Mouse (Mus musculus) liver, adult 2 months (tissue): ENCODE data around the gene Slc17a8. TPM values are rescaled to one million over a fixed set of nuclear protein-coding genes. Genes with fewer than 3 reads are reported as not detected.
"Not testable (repeated sequence)": the region's sequence is repeated elsewhere in the genome, so short reads cannot be mapped to it uniquely, and the experiment has no call there.

Experiments
- DNase-seq: peaks from one replicate; pipeline ENCODE4 v3.0.0-alpha.2; 2011; ENCODE audit warnings: low read depth, low spot score; ENCODE audit errors: extremely low read depth
- H3K27ac ChIP-seq: fragments of 200-500 bp; replicated peaks from 2 replicates; pipeline ENCODE4 v1.5.1; 2012; ENCODE audit warnings: low read depth, mild to moderate bottlenecking, control low read depth, inconsistent platforms, low read length; ENCODE audit not compliant: insufficient read depth
- H3K27me3 ChIP-seq: fragments of 200-500 bp; 2 replicates; pipeline ENCODE4 v1.6.1; 2012; ENCODE audit warnings: mild to moderate bottlenecking, moderate library complexity, low read length, inconsistent platforms; ENCODE audit not compliant: control insufficient read depth, insufficient read depth
- H3K36me3 ChIP-seq: fragments of 200-500 bp; 2 replicates; pipeline ENCODE4 v1.6.1; 2012; ENCODE audit warnings: low read length, inconsistent platforms; ENCODE audit not compliant: control insufficient read depth, insufficient read depth
- H3K4me1 ChIP-seq: fragments of 200-500 bp; 2 replicates; pipeline ENCODE4 v1.6.1; 2011; ENCODE audit warnings: low read length; ENCODE audit not compliant: control insufficient read depth, insufficient read depth
- H3K4me3 ChIP-seq: fragments of 200-500 bp; 2 replicates; pipeline ENCODE4 v1.5.1; 2011; ENCODE audit warnings: low read depth, mild to moderate bottlenecking, control low read depth, low read length, moderate library complexity; ENCODE audit not compliant: insufficient read depth
- H3K79me2 ChIP-seq: fragments of 200-500 bp; 2 replicates; pipeline ENCODE4 v1.6.1; 2012; ENCODE audit warnings: inconsistent platforms, mild to moderate bottlenecking, low read length, moderate library complexity; ENCODE audit not compliant: control insufficient read depth, insufficient read depth
- H3K9ac ChIP-seq: fragments of 200-500 bp; 2 replicates; pipeline ENCODE4 v1.6.1; 2012; ENCODE audit warnings: low read depth, mild to moderate bottlenecking, control low read depth, inconsistent platforms, low read length
- CTCF ChIP-seq: fragments of 200-500 bp; IDR thresholded peaks from 2 replicates; pipeline ENCODE4 v1.5.1; 2011; ENCODE audit warnings: low read depth, low read length, control low read depth
- POLR2A ChIP-seq: fragments of 200-500 bp; IDR thresholded peaks from 2 replicates; pipeline ENCODE4 v1.6.1; 2011; ENCODE audit warnings: low read length, control low read depth; ENCODE audit not compliant: insufficient read depth; ENCODE audit errors: extremely low read depth
- WGBS: fragments of 180-500 bp; shearing (Covaris S2); methylation state at CpG from one replicate; pipeline ENCODE4 v1.1.7; 2018; 5-methylcytosine and 5-hydroxymethylcytosine counted together
- polyA plus RNA-seq: library from polyadenylated mRNA; depleted of rRNA; stranded (reverse); fragments of >200 nt; gene quantifications from 2 replicates; pipeline ENCODE4 v1.2.3, GENCODE M21; 2012; rRNA removed
- total RNA-seq: library from RNA; depleted of rRNA; stranded (reverse); fragments of >200 nt; gene quantifications from 2 replicates; pipeline ENCODE4 v1.2.3, GENCODE M21; 2014; rRNA removed

Gene Slc17a8
- total RNA-seq (2.9 and 3.3 TPM in 2 replicates), polyA plus RNA-seq (1.1 TPM in 2 replicates)

- Histone ChIP-seq H3K4me3 (no peak within 1 kb of the TSS), H3K4me1 (peaks cover 17% of the 10 kb centered on the region), H3K79me2 (peaks cover 2% of the 10 kb centered on the region; the same call in 1 of the 2 replicates), H3K27ac (no peak within 1 kb of the TSS), H3K27me3 (no peaks in the 10 kb centered on the region), H3K36me3 (no peaks in the 10 kb centered on the region), H3K9ac (no peak within 1 kb of the TSS)
- TF ChIP-seq POLR2A (no peak), CTCF (no peak)
- DNase-seq = no peak
- 77% methylated on average over 7 of the region's 7 CpGs for WGBS
These were observed at the start of gene Slc17a8 for GRCm38 (mm10) chr10:89621129-89621528. Gene Slc17a8 (minus strand): TSS chr10:89621253.

GRCm38 (mm10) chr10:89670371-89670770 is 49.3 kb upstream of the Slc17a8 start:
- not testable (repeated sequence) for H3K9ac ChIP-seq, H3K36me3 ChIP-seq, H3K4me1 ChIP-seq, H3K4me3 ChIP-seq, H3K27me3 ChIP-seq
- DNase-seq = peak; percentile 97
- 25% methylated on average over 5 of the region's 5 CpGs for WGBS
- H3K27ac ChIP-seq = peak overlapping the region; percentile 16
- peaks cover 17% of the 10 kb centered on the region for H3K79me2 ChIP-seq
- 0 out of 2 replicates have a peak, but pooled peaks have one; percentile 35 for TF ChIP-seq POLR2A
- peak; percentile 19; the same call in 1 of the 2 replicates for TF ChIP-seq CTCF

- H3K4me1 ChIP-seq = peaks cover 5% of the 10 kb centered on the region; the same call in 1 of the 2 replicates
- no peak for TF ChIP-seq POLR2A
- no peak for TF ChIP-seq CTCF
- WGBS = 92% methylated on average over 7 of the region's 7 CpGs
- peaks cover 8% of the 10 kb centered on the region for H3K79me2 ChIP-seq
- no peak overlapping the region for H3K27ac ChIP-seq
- no peak overlapping the region for H3K9ac ChIP-seq
- no peaks in the 10 kb centered on the region for H3K27me3 ChIP-seq
- H3K36me3 ChIP-seq = peaks cover 7% of the 10 kb centered on the region
- DNase-seq = no peak
- H3K4me3 ChIP-seq = no peak overlapping the region
These were observed 46.5 kb upstream of the Slc17a8 start for GRCm38 (mm10) chr10:89667571-89667970.

GRCm38 (mm10) chr10:89665679-89666078 is 44.6 kb upstream of the Slc17a8 start:
- WGBS = 96% methylated on average over 9 of the region's 9 CpGs
- TF ChIP-seq CTCF = no peak
- DNase-seq = no peak

GRCm38 (mm10) chr10:89664977-89665645 is 44.1 kb upstream of the Slc17a8 start:
- peaks cover 22% of the 10 kb centered on the region for H3K36me3 ChIP-seq
- TF ChIP-seq CTCF (no peak), POLR2A (no peak)
- no peaks in the 10 kb centered on the region for H3K27me3 ChIP-seq
- WGBS = 96% methylated on average over 8 of the region's 8 CpGs
- H3K4me1 ChIP-seq = peaks cover 2% of the 10 kb centered on the region; the same call in 1 of the 2 replicates
- no peak overlapping the region for H3K27ac ChIP-seq
- peaks cover 8% of the 10 kb centered on the region for H3K79me2 ChIP-seq
- DNase-seq = no peak
- no peak overlapping the region for H3K9ac ChIP-seq
- H3K4me3 ChIP-seq = no peak overlapping the region

More at GRCm38 (mm10) chr10:89665679-89666078, 44.6 kb upstream of the Slc17a8 start:
- H3K4me3 ChIP-seq = no peak overlapping the region
- no peak overlapping the region for H3K9ac ChIP-seq
- peaks cover 8% of the 10 kb centered on the region for H3K79me2 ChIP-seq
- H3K4me1 ChIP-seq = peaks cover 4% of the 10 kb centered on the region; the same call in 1 of the 2 replicates
- H3K27me3 ChIP-seq = no peaks in the 10 kb centered on the region
- no peak overlapping the region for H3K27ac ChIP-seq
- H3K36me3 ChIP-seq = peaks cover 19% of the 10 kb centered on the region

GRCm38 (mm10) chr10:89656366-89656765 is 35.3 kb upstream of the Slc17a8 start:
- Histone ChIP-seq H3K27ac (no peak overlapping the region), H3K79me2 (no peaks in the 10 kb centered on the region), H3K9ac (no peak overlapping the region), H3K36me3 (peaks cover 48% of the 10 kb centered on the region), H3K4me1 (peaks cover 5% of the 10 kb centered on the region; the same call in 1 of the 2 replicates), H3K27me3 (no peaks in the 10 kb centered on the region), H3K4me3 (no peak overlapping the region)
- TF ChIP-seq POLR2A (no peak), CTCF (no peak)
- DNase-seq = peak; percentile 33
- WGBS = 57% methylated on average over 5 of the region's 5 CpGs
